Mouse (Mus musculus) adrenal gland, adult 18-20 months (tissue): ENCODE measurements around the gene Fam111a. TPM values are rescaled to one million over a fixed set of nuclear protein-coding genes. Genes with fewer than 3 reads are reported as not detected.

Experiments
- DNase-seq, 2 experiments: peaks; one replicate each; pipeline ENCODE4 v3.0.0; 2021 to 2022; ENCODE audit warnings: low spot score in 2 of 2
- total RNA-seq, 2 experiments: library from RNA; stranded (reverse); gene quantifications; 1 replicate in 1 of 2; 2 replicates in 1 of 2; pipeline ENCODE4 v1.2.3; 2021

Fam111a gene
- total RNA-seq, 2 experiments from 2014 or later: 3.2 to 4.8 TPM

DNA sequence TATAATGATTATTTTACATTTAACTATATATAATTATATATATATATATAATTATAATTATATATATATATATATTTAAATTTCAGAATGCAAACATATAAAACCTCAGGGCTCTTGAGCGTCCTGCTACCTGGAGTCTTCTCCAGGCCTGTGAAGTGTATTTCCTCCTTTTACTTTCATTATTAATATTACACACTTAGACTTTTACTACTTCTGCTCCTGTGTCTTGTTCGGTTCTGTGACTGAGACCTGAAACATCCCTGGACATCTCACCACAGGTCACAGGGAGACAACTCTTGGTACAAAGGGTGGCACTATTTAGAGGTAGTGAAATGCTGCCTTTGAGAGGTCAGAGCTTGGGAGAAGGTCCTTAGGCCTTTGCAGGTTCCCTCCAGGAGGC lies 10.8 kb downstream of the Fam111a start:
- DNase-seq: no peak

DNA sequence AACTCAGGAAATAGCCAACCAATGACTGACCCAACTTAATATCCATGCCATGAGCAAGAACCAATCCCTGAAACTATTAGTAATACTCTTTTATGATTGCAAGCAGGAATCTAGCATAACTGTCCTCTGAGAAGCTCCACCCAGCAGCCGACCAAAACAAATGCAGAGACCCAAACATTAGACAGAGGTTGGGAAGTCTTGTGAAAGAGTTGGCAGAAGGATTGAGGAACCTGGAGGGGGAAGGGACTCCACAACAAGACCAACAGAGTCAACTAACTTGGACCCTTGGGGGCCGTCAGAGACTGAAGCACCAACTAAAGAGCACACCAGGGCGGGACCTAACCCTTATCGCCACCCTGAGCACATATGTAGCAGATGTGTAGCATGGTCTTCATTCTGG lies 12.7 kb downstream of the Fam111a start:
- no peak for DNase-seq

DNA sequence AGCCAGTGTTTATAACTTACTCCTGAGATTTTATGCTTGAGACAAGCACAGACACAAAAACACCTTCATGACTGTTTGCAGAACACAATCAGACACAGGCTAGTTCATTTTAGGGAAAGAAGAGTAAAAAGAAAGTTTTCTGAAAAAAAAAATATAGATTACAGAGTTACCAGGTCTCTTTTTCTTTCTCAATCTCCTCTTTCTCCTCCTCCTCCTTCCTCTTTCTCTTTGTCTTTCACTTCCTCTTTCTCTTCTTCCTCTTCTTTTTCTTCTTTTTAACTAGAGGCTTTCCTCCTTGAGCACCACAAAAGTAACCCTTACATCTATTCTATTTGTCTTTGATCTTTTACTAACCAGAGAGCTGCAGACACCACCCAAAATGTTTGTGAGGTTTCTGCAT lies 18.7 kb downstream of the Fam111a start:
- no peak for DNase-seq

DNA sequence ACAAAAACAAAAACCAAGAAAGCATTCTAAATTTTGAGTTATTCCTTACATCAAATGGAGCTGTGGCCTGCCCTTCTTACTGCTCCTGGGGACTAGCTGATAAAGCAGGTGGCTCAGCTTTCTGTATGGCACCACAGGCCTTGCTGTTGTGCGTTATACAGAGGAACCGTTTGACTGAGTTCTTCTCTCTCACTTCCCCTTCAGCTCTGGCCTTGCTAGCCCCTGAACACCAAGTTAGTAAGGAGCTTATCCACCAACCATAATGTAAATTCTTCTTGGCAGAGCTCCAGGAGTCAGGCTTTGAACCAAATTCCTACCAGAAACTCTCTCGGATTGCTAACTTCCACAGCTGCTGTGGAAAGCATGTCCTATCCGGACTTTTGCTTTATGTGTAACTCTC lies 21.5 kb downstream of the Fam111a start:
- no peak for DNase-seq

DNA sequence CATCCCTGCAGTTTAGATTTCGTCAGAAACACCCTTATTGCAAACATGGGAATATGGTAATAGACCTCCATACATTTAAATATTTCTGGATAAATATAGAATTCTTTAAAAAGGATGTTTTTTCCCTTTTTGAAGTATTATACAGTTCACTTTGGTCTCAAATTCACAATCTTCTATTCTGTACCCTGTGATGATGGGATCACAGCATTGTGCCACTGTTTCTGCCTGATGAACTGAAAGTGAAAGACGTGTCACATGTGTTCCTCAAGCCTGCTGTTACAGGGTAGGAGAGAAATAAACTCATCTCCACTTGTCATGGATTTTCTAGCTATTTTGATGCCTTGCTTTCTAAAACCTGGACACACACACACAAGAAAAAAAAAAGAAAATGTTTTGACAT lies 25.3 kb downstream of the Fam111a start:
- no peak for DNase-seq

DNA sequence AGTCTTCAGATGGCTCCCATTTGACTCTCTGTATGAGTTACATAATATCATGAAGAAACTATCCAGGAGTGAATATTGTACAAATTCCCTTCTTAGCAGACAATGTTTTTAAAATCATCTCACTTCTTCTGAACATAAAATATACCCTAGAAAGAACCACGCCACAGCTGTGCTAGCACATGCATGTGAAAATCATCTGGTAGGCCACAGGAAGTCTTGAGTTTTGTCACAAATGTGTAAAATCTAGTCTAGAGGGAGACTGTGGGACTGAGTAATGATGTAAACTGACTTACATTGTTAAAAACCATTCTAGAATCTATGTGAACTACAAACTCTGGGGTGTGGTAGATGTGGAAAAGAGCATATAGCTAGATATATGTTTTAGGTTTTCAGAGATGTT lies 26.1 kb downstream of the Fam111a start:
- DNase-seq: no peak

DNA sequence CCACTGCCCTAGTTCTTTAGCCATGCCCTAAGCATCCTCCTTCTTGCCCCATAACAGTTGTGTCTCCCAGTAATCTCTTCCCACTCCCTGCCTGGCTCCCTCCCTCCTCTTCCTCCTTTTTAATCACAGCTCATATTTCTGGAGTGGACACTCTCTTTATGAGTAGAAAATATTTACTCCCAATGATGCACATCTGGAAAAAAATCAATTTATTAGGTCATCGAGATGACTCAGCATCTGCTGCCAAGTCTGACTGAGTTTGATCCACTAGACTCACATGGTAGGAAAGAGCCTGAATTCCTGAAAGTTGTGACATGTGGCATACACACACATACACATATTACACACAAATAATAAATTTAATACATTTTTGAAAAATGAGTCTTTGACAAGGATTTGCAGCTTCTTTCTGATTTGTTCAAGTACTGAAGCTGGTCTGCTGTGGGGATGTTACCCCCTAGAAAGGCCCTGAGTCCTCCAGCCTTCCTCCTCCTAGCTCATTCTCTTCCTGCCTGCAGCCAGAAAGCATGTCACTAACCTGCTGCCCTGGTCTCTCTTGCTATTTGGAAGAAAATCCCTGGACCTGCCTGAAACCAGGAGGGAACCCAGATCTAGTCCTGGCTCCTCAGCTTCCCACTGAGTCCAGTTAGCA lies 27.2 kb downstream of the Fam111a start:
- DNase-seq: no peak

DNA sequence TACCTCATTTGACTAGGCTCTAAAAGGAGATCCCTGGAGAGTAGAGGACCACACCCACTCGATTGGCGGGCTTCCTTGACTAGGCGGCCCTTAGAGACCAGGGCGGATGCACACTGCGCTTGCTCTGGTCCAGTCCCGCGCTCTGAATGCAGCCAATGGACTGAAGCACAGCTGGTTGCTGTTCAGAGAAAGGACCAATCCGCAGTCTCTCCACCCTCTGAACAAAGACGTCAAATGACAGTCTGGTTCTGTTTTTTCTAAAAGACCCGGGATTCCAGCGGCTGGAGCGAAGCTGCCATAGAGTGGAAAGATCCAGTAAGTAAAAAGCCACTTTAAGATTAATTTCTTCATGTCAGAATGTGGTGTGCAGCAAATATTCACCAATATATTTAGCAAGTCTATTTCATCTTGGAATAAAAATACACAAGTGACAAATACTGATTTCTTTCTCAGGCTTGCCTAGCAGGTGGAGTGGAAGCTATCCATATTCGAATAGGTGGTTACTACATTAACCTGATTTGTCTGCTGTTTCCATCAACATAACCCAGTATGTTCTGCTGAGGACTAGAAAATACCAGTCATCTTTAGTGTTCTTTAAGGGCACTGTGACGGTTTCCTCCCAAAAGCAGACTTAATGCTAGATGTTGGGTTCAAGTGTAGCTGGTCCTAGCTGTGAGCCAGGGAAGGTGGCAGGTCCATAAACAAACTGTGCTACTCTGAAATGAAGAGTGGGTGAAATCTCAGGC lies 27.9 kb downstream of the Fam111a start:
- peak; percentile 39 to 62 for DNase-seq

DNA sequence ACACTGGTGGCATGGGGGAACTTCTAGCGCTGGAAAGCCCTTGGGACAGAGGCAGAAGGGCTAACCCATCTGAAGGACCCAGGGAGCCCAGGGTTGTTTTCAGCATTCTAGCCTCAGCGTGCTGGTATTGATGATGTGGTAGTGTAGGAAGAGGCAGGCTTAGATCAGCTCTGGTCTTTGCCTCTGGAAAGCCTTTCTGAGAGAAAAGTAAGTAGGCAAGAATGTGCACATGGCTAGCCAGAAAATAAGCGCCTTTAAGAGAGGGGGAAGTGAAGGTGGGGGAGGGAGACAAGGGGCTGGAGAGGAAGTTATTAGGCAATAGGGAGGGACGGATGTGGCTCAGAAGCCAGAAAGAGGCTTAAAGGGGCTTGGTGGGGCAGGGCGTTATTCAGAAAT lies 28.5 kb downstream of the Fam111a start:
- no peak for DNase-seq

DNA sequence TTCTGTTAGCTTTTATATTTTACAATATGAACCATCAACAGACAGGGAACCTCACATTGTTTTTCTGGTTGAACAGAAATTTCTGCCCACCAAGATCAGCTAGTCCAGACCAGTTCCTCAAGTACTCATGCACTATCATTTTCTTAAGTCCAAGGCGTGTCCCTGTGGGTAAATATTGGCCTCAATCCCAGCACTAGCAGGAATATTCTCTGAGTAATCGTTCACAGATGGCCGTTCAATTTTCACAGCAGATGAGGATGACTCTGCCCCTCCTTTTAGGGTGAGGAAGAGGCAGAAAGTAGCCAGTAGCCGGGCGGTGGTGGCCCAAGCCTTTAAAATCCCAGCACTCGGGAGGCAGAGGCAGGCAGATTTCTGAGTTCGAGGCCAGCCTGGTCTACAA lies 29.6 kb downstream of the Fam111a start:
- DNase-seq: no peak

DNA sequence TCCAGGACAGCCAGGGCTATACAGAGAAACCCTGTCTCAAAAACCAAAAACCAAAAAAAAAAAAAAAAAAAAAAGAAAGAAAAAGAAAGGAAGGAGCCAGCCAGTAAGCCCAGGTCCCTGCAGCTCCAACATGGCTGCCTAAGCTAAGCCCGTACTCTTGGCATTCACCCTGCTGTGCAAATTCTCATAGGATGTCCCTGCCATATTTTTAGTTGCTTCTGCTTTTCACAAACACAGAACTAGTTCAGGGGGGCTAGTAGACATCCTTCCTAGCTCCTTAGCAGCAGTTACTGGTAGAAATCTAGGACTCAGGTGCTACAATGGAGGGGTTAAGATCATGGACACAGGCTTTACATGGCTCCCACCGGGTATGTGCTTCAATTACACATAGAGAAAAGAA lies 30.0 kb downstream of the Fam111a start:
- no peak for DNase-seq

DNA sequence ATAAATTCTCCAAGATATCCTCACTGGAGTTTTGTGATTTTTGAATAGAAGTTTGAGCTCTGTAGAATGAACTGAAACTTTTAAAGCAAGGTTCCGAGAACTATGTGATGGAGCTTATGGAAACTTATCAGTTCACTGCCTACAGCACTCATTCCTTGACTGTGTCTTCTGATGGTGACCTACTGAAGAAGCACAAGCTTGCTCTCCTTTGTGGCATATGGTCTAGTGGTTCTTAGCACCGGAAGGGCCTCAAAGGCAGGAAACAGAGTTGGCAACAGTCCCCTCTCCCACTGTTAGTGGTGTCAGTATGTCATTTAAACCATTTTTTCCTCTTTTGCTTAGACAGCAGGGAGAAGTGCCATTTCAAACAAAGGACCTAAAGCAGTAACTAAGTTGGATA lies 31.1 kb downstream of the Fam111a start:
- DNase-seq: no peak

DNA sequence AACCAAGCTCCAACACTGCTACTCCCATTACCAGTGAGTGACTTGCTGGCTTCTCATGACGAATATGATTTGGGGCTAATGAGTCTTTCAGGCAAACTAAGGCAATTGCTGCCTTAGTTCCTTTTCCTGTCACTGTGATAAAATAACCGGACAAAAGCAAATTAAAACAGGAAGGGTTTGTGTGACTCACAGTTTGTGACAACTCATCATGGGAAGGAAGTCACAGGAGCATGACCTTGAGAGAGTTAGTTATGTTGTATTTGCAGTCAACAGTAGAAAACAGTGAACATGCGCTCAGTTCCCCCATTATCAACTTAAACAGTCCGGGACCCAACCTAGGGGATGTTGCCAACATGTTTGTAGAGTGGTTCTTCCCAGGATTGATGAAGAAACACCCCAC lies 39.8 kb downstream of the Fam111a start:
- DNase-seq: no peak

DNA sequence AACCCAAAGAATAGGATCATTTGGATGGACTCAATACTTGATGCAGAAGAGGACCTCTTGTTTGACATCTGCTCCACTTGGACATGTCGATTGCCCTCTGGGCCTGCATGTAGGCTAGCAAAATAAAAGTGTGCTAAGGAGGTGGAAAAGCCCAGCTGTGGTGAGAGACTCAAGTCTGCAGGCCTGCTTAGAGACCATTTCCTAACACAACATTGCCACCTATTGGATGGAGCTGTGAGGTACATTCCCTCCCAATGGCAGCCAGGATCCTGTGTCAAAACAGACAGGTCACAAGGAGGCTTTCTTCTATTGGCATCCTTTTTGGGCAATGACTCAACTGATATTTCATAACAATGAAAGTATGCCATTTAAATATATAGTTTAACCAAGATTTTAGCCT lies 46.4 kb downstream of the Fam111a start:
- peak; percentile 44 to 49 for DNase-seq

DNA sequence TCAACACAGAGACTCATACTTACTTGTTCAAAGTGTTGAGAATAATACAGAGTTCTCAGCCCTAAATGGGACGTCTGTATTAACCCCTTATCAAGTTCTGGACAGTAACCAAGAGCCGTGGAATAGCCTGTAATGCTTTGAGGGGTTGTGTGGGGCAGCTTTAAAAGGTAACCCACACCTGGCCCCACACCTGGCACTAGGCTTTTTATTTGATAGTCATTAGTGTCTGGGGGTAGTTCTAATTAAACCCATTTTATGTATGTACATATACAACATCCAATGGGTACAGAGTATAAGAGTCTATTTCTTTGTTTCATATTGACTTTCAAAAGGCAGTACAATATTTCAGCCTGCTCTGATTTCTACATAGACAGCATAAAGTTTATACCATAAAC lies 49.6 kb downstream of the Fam111a start:
- no peak for DNase-seq

DNA sequence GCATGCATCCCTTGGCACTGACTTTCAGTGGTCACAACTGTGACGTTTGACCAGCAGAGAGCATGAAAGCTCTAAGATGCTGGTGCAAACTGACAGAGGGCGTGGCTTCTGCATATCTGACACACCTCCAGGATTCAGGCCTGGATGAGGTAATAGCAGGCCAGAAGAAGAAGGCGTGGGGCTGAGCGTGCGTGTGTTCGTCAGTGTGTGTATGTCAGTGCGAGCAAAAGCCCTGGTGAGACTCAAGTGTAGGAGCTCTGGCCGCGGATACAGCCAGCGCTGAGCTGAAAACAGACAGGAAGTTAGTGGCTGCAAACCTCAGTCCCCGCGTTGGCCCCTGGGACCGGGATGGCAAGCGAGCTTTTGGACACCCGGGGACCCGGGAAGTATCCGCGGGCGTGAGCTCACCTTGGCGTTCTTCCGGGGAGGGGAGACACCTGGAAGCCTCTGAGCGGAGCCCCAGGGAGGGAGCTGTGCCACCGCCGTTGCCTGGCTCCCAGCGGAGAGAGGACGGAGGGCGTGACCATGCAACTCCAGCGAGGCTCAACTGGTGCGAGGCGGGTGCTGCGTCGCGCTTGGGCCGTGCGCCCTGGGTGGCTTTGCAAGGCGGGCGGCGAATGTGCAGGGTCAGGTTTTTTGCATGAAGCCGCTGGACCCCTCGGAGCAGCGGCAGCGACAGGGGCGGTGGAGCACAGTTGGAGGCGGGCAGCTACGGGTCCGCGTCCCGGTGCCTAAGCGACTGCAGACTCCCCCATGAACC lies 50.2 kb downstream of the Fam111a start:
- peak; percentile 42 to 49 for DNase-seq

DNA sequence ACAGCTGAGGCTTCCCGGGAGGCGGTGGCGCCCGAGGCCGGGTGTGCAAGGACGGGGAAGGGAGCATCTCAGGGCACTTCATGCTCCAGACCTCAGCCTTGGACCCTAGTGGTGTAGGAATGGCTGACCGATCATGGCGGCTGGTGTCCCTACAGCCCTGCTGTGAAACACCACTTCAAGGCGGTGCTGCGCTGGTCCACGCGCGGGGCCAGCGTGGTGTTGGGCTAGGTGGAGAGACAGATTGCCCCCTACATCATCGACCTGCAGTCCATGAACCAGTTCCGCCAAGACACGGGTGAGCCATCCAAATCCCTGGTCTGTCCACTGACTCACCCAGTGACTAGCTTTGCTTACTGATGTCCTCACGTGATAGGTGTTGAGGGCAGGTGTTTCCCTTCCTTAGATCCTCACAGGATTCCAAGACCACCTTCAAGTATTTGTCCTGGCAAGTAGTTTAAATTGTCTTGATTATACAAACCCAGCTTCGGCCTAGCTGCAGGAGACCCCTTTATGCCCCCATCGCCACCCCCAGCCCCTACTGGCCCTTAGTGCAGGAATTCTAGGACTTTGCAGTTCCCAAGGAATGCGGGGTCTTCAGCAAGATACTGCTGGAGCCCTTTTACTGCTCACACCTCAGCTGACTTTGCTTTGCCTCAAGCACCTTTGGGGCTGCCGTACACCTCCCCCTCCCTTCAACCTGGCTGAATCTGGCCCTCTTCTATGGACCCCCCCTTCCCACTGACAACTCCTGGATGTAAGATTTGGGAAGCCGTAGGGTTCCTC lies 50.9 kb downstream of the Fam111a start:
- no peak for DNase-seq

DNA sequence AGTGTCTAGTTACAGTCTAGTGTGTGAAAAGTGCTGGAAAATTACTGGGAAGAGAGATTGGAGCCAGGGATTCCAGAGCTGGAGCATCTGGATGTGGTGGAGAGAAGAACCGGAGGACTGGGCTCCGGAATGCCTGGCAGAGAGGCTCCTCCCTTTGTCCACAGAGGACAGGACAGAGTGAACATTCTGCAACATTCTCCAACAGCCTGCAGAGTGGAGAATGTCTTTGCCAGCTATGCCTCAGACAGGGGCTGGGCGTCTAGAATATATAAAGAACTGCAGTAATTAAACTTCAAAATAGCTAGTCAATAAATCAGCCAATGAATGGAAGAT lies 51.5 kb downstream of the Fam111a start:
- DNase-seq: no peak

DNA sequence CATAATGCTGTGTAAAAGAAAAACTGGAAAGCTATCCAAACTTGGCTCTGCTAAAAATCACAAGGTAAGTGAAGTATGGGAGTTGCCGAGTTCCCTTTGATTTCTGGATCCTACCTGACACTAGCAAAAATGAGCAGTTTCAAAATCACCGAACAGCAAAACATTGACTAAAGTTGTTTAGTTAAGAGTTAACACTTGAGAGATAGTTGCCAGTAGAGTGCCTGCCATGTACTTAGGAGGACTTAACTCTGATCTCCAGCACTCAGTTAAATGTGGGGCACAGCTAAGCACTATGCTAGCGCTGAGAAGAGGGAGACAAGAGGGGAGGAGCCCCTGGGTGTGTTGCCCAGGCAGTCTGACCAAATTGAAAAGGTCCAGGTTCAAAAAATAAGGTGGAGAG lies 53.1 kb downstream of the Fam111a start:
- DNase-seq: no peak

DNA sequence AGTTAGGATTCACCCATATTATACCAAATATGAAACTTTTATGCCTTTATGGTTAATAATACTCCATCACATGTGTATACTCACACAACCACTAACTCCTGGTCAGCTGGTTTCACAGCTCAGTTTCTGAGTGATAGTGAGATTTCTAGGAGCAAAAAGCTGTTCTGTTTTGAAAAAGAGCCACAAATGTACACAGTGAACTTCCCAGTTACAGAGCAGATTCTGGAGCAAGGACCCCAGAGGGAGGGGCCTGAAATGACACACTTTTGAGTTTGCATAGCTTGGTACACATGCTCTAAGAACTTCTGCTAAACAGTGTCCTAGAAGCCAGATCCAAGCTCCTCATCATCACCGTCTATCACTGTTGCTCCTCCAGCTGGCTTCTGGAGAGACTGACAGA lies 54.1 kb downstream of the Fam111a start, which contains the start of gene Gm4952:
Gene Gm4952, plus strand, starts transcription at position 301 of the 400 bp plus-strand sequence.
- no peak for DNase-seq

DNA sequence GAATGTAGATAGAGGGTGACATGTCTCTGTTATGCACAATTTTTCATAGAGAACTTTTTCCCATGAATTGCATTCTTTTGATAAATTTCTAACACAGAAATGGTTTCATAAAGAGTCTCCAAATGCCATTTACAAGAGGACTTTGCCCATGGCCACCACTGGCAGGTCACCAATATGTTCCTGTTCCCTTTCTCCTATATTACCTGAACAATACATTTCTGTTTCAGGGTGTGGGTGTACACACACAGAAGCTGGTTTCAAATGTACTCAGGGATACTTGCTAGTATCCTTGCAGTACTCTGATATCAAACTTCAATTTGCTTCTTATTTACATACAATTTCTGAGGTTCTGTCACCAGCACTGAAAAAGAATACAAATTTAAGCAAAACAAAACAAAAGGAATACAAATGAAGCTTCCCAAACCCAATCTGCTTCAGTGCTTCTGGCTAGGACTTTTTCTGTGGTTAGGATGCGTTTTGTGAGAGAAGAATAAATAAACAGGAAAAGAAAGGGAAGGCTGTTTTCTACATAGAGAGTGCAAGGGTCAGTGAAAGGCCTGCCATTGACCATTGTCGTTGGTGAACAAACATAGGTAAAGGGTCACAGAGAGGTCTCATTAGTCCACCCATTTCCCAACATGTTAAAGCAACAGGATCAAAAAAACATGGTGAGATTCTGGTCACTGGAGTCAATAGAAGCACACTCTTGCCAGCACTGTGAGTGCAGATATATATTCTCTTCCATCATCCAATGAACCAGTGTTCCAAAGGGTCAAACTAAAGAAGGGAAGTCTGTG lies 55.3 kb downstream of the Fam111a start:
- no peak for DNase-seq
